Mouse (Mus musculus): ENCODE data around the gene Ces3a. TPM values are rescaled to one million over a fixed set of nuclear protein-coding genes. Genes with fewer than 3 reads are reported as not detected.
"Not testable (repeated sequence)": the region's sequence is repeated elsewhere in the genome, so short reads cannot be mapped to it uniquely, and the experiment has no call there.

The Ces3a gene
- polyA plus RNA-seq, 1 experiment, result 0.09 TPM

DNA sequence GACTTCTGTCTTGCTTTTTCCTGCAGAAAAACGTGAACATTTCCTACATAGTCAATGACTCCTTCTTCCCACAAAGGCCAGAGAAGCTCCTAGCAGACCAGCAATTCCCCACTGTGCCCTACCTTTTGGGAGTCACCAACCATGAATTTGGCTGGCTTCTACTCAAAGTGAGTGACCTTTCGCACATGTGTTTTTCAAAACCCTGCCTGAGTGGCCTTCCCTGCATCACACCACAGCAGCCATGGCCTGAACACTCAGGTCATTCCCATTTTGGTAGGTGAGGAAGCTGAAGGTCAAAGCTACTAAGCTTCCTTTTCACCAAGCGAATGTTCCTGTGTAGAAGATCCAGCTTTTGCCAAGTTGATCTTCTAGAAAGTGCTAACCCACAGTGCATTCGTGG is 40.2 kb downstream of the Ces3a start:
- H3K27me3 ChIP-seq (replicated peaks; ENCODE audit: control insufficient read depth, insufficient read depth, low read length), result no peaks in the 10 kb centered on the region
- H3K27ac ChIP-seq (ENCODE audit: insufficient read depth, low read depth, low read length), result no peak overlapping the region
- H3K36me3 ChIP-seq (ENCODE audit: control insufficient read depth, insufficient read depth, low read length), result no peaks in the 10 kb centered on the region
- peak; percentile 28 for DNase-seq
- TF ChIP-seq POLR2A (IDR thresholded peaks at IDR 0.05; ENCODE audit: low read depth, low read length) (no peak), CTCF (conservative IDR thresholded peaks at IDR 0.05; ENCODE audit: insufficient read depth, insufficient read length, low read depth, low read length) (no peak)
- no peaks in the 10 kb centered on the region for H3K4me1 ChIP-seq (ENCODE audit: control insufficient read depth, insufficient read depth, low read length)
- H3K4me3 ChIP-seq (ENCODE audit: insufficient read depth, low read depth, low read length), result no peak overlapping the region
- 57% methylated on average over 4 of the region's 4 CpGs for WGBS

DNA sequence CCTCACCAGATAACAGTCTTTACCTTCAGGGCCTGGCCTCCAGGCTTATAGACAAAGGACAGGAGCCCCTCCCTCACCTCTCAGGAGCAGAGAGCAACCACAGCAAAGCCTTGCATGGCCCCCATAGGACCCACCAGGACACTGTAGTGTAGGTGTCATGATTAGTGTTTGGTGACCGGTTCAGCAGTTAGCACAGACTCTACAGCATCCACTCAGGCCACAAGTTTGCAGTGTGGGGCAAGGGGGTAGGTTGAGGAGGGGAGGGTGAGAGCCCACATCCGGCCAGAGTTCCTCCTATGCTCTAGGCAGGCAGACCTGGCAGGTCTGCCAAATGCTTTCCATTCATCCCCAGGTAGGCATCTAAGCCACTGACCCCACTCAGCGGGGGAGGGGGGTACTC is 45.6 kb downstream of the Ces3a start:
- Histone ChIP-seq H3K27me3 (replicated peaks; ENCODE audit: control insufficient read depth, insufficient read depth, low read length) (no peaks in the 10 kb centered on the region), H3K4me3 (ENCODE audit: insufficient read depth, low read depth, low read length) (no peak overlapping the region), H3K4me1 (ENCODE audit: control insufficient read depth, insufficient read depth, low read length) (no peaks in the 10 kb centered on the region), H3K27ac (ENCODE audit: insufficient read depth, low read depth, low read length) (no peak overlapping the region), H3K36me3 (ENCODE audit: control insufficient read depth, insufficient read depth, low read length) (no peaks in the 10 kb centered on the region)
- 78% methylated on average over 3 of the region's 3 CpGs for WGBS
- DNase-seq, result no peak
- TF ChIP-seq POLR2A (IDR thresholded peaks at IDR 0.05; ENCODE audit: low read depth, low read length) (no peak), CTCF (conservative IDR thresholded peaks at IDR 0.05; ENCODE audit: insufficient read depth, insufficient read length, low read depth, low read length) (no peak)

DNA sequence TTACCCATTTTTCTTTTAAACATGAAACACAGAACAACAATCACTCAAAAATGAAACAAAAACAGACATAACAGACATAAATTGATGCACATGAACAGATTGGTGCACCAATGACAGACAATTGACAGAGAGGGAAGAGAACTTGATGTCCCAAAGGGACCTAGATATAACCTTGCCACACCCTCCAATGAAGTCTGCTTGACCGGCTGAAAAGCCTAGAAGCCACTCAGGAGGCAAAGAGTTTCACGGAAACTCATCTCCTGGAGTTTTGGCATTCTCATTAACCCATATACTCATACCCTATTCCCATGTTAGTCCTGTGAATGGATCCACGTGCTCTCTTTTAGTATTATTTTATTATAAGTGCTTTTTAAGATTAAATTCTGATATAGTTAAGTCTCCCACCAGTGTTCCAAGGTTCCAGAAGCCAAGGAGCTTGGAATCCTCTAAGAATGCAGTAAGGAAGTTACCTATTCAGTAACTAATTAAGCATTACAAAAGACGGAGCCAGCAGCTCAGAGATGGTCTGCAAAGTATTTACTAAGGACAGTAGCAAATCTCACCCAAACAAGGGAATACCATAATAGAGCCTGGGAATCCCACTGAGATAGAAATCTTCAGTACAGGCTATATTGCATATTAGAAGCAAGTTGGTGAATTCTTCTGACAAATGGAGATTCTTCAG is 53.8 kb downstream of the Ces3a start:
- not testable (repeated sequence) for H3K27ac ChIP-seq (ENCODE audit: insufficient read depth, low read depth, low read length); H3K27me3 ChIP-seq (replicated peaks; ENCODE audit: control insufficient read depth, insufficient read depth, low read length); H3K36me3 ChIP-seq (ENCODE audit: control insufficient read depth, insufficient read depth, low read length); H3K4me1 ChIP-seq (ENCODE audit: control insufficient read depth, insufficient read depth, low read length); H3K4me3 ChIP-seq (ENCODE audit: insufficient read depth, low read depth, low read length)
- DNase-seq, result peak; percentile 69
- 54% methylated on average over 4 of the region's 4 CpGs for WGBS

DNA sequence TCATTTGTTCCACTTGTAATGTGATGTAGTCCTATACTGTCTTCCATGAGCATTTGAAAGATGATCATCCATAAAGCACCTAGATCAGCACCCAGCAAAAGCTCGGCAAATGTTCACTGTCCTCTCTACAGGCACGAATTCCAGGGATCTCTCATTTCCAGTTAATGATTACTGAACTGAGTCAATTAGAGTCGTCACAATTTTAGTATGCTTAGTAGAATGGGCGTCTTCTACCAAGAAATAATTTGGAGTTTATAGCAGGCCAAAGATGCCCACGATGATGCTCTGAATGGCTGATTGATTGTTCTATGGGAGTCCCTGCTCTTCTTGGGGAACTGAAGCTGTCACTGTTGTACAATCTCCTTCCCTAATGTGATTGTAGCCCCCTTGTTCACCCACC is 55.3 kb downstream of the Ces3a start:
- H3K27ac ChIP-seq (ENCODE audit: insufficient read depth, low read depth, low read length), result peak overlapping the region; percentile 86; the same call in 1 of the 2 replicates
- H3K4me1 ChIP-seq (ENCODE audit: control insufficient read depth, insufficient read depth, low read length); H3K36me3 ChIP-seq (ENCODE audit: control insufficient read depth, insufficient read depth, low read length); H3K27me3 ChIP-seq (replicated peaks; ENCODE audit: control insufficient read depth, insufficient read depth, low read length); H3K4me3 ChIP-seq (ENCODE audit: insufficient read depth, low read depth, low read length): not testable (repeated sequence)
- 37% methylated on average over 5 of the region's 5 CpGs for WGBS
- peak; percentile 80 for DNase-seq

DNA sequence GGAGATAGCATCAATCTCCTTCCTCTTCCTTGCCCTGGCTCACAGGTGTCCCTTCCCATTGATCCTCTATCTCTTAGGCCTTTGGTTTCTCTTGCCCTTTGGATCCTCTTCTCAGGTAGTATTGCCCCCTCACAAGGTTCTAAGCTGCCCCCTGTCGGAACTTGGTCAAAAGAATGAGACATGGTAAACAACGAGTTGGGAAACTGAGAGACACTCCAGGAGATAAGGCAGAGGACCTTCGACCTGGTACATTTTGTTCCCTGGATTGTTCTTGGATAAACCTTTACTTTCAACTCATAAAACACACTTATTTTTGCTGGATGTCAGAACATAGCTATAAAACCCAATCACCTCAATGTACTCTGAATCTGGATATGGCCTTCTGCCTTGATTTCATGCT is 55.8 kb downstream of the Ces3a start:
- peaks cover 4% of the 10 kb centered on the region; the same call in 1 of the 2 replicates for H3K4me1 ChIP-seq (ENCODE audit: control insufficient read depth, insufficient read depth, low read length)
- 62% methylated on average over 3 of the region's 3 CpGs for WGBS
- no peak overlapping the region for H3K4me3 ChIP-seq (ENCODE audit: insufficient read depth, low read depth, low read length)
- H3K27ac ChIP-seq (ENCODE audit: insufficient read depth, low read depth, low read length), result peak overlapping the region; percentile 86; the same call in 1 of the 2 replicates
- DNase-seq, result peak; percentile 18
- H3K36me3 ChIP-seq (ENCODE audit: control insufficient read depth, insufficient read depth, low read length), result no peaks in the 10 kb centered on the region
- TF ChIP-seq CTCF (conservative IDR thresholded peaks at IDR 0.05; ENCODE audit: insufficient read depth, insufficient read length, low read depth, low read length), result no peak; the same call in 1 of the 2 replicates
- TF ChIP-seq POLR2A (IDR thresholded peaks at IDR 0.05; ENCODE audit: low read depth, low read length), result no peak
- no peaks in the 10 kb centered on the region for H3K27me3 ChIP-seq (replicated peaks; ENCODE audit: control insufficient read depth, insufficient read depth, low read length)

Other genes with a start within 250 kb of the Ces3a start
- gene Ces2b, start 217.0 kb upstream of the Ces3a start, polyA plus RNA-seq (2012; rRNA removed), result 5.4 and 7.8 TPM in 2 replicates
- gene Ces2c, start 201.5 kb upstream of the Ces3a start, polyA plus RNA-seq (2012; rRNA removed), result 83.0 and 92.6 TPM in 2 replicates
- gene Ces2e, start 122.3 kb upstream of the Ces3a start, polyA plus RNA-seq (2012; rRNA removed), result 19.7 and 20.3 TPM in 2 replicates
- gene Ces2f, start 101.2 kb upstream of the Ces3a start, polyA plus RNA-seq (2012; rRNA removed), result 0.08 and 0.10 TPM in 2 replicates
- 9.3 and 11.9 TPM in 2 replicates for gene Ces2g, start 86.9 kb upstream of the Ces3a start, polyA plus RNA-seq (2012; rRNA removed)
- 0.48 and 0.53 TPM in 2 replicates for gene Ces2h, start 47.7 kb upstream of the Ces3a start, polyA plus RNA-seq (2012; rRNA removed)
- gene Ces3b, start 35.2 kb downstream of the Ces3a start, polyA plus RNA-seq (2012; rRNA removed), result 0.08 TPM in 1 of 2 replicates, not detected in the other
- 0.03 TPM in 1 of 2 replicates, not detected in the other for gene Ces4a, start 83.2 kb downstream of the Ces3a start, polyA plus RNA-seq (2012; rRNA removed)
- gene Cbfb, start 122.1 kb downstream of the Ces3a start, polyA plus RNA-seq (2012; rRNA removed), result 4.4 and 6.1 TPM in 2 replicates
- gene D230025D16Rik, start 176.5 kb downstream of the Ces3a start, polyA plus RNA-seq (2012; rRNA removed), result 22.1 and 23.2 TPM in 2 replicates
- 4.8 and 5.3 TPM in 2 replicates for gene B3gnt9, start 206.6 kb downstream of the Ces3a start, polyA plus RNA-seq (2012; rRNA removed)
- gene Tradd, start 216.0 kb downstream of the Ces3a start, polyA plus RNA-seq (2012; rRNA removed), result 13.1 and 13.5 TPM in 2 replicates
- 6.9 and 8.3 TPM in 2 replicates for gene Fbxl8, start 216.0 kb downstream of the Ces3a start, polyA plus RNA-seq (2012; rRNA removed)
- 2.1 and 2.7 TPM in 2 replicates for gene Hsf4, start 221.2 kb downstream of the Ces3a start, polyA plus RNA-seq (2012; rRNA removed)
- gene Nol3, start 227.5 kb downstream of the Ces3a start, polyA plus RNA-seq (2012; rRNA removed), result 4.8 and 5.6 TPM in 2 replicates
- gene 4931428F04Rik, start 241.3 kb downstream of the Ces3a start, polyA plus RNA-seq (2012; rRNA removed), result 2.1 and 2.5 TPM in 2 replicates
- gene Exoc3l, start 247.5 kb downstream of the Ces3a start, polyA plus RNA-seq (2012; rRNA removed), result 11.7 and 15.3 TPM in 2 replicates
- gene E2f4, start 249.1 kb downstream of the Ces3a start, polyA plus RNA-seq (2012; rRNA removed), result 88.1 and 93.5 TPM in 2 replicates

All from kidney, adult 2 months (tissue).